Mouse (Mus musculus) lung, adult 2 months (tissue): ENCODE data around the gene Dbx2.

Experiments used
- CTCF ChIP-seq: fragments of 200-500 bp; IDR thresholded peaks from 2 replicates; pipeline ENCODE4 v1.5.1; 2011; ENCODE audit warnings: mild to moderate bottlenecking, low read length, control low read depth; ENCODE audit not compliant: insufficient read depth
- POLR2A ChIP-seq: fragments of 200-500 bp; IDR thresholded peaks from 2 replicates; pipeline ENCODE4 v1.6.1; 2011; ENCODE audit warnings: low read depth, mild to moderate bottlenecking, control low read depth, low read length, borderline replicate concordance; ENCODE audit errors: extremely low read depth

DNA sequence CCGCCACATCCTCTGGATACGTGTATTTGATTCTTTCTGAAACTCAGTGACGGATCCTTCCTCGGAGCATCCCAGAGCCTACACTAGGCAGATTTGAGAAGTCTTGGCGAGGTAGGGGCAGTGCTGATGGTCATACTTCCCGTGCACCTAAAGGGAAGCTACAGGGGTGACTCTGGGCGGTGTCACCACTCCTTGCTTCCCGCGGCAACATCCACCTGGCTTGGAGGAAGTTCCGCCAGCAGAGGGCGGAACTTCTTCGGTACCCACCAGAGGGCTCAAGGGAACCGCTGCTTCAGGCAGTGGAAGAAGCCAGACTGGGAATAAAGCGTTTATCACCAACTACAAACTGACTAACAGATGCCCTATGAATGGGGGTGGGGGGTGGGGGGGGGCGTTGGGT is 68.9 kb downstream of the Dbx2 start:
- no peak for TF ChIP-seq POLR2A
- no peak for TF ChIP-seq CTCF
